Mouse (Mus musculus) heart, postnatal 0 days (tissue): ENCODE measurements at regions not wholly inside any gene's neighbourhood (a gene's known extent, or its start where the extent isn't known, plus 50 kb on each side); places are given as distances from the start of the nearest gene placed in this dataset.

Experiments used
- ATAC-seq: fragments of 200-750 bp; cut with Nextera tagmentation; 2 replicates; pipeline ENCODE4 v1.8.0; 2017; ENCODE audit warnings: low read depth, moderate number of reproducible peaks, moderate library complexity; ENCODE audit not compliant: insufficient read depth
- DNase-seq: peaks from one replicate; pipeline ENCODE4 v3.0.0-alpha.2; 2016; ENCODE audit warnings: low spot score
- H3K27ac ChIP-seq: fragments of 300-500 bp; sonication (generic); 2 replicates; pipeline ENCODE4 v1.5.1; 2014; ENCODE audit warnings: low read depth, mild to moderate bottlenecking
- H3K27me3 ChIP-seq: fragments of 300-500 bp; sonication (generic); 2 replicates; pipeline ENCODE4 v1.6.1; 2014; ENCODE audit warnings: low read length, mixed read lengths; ENCODE audit not compliant: control insufficient read depth, insufficient read depth
- H3K36me3 ChIP-seq: fragments of 300-500 bp; sonication (generic); replicated peaks from 2 replicates; pipeline ENCODE4 v1.6.1; 2014; ENCODE audit warnings: low read length, mixed read lengths; ENCODE audit not compliant: control insufficient read depth, insufficient read depth
- H3K4me1 ChIP-seq: fragments of 300-500 bp; sonication (generic); 2 replicates; pipeline ENCODE4 v1.6.1; 2014; ENCODE audit warnings: antibody characterized with exemption; ENCODE audit not compliant: control insufficient read depth, insufficient read depth
- H3K4me2 ChIP-seq: fragments of 300-500 bp; sonication (generic); 2 replicates; pipeline ENCODE4 v1.6.1; 2014; ENCODE audit warnings: low read depth, mild to moderate bottlenecking, low read length, moderate library complexity
- H3K4me3 ChIP-seq: fragments of 300-500 bp; sonication (generic); 2 replicates; pipeline ENCODE4 v1.5.1; 2014; ENCODE audit warnings: low read depth, low read length
- H3K9ac ChIP-seq: fragments of 300-500 bp; sonication (generic); replicated peaks from 2 replicates; pipeline ENCODE4 v1.6.1; 2014; ENCODE audit warnings: low read depth, low read length, mixed read lengths
- H3K9me3 ChIP-seq: fragments of 300-500 bp; sonication (generic); replicated peaks from 2 replicates; pipeline ENCODE4 v1.6.1; 2016; ENCODE audit warnings: low read length; ENCODE audit not compliant: control insufficient read depth
- CTCF ChIP-seq: IDR thresholded peaks from 2 replicates; pipeline ENCODE4 v1.5.1; 2016; ENCODE audit warnings: antibody characterized with exemption, control low read depth, low read depth
- EP300 ChIP-seq: IDR thresholded peaks from 2 replicates; pipeline ENCODE4 v1.6.1; 2016; ENCODE audit warnings: antibody characterized with exemption, low read depth
- WGBS: fragments of 180-500 bp; shearing (Covaris S2); extraction: QIAGEN DNeasy Blood & Tissue Kit; methylation state at CpG from one replicate; pipeline ENCODE4 v1.1.7; 2014; 5-methylcytosine and 5-hydroxymethylcytosine counted together

DNA sequence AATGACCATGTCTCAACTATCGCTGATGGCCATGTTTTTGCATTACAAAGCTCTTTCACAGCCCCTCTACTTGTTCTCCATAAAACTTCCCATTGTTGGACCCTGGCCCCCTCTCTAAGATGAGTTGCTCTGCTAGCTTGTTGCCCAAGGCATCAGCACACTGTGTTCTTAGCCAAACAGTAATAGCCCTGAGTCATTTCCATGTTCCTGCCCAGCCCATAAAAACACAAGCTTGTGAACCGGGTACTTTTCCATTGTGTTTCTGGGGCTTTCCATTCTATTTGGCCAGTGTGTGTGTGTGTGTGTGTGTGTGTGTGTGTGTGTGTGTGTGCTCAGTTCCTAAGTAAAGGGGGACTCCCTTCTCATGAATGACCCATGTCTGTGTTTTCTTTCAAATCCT, 248.2 kb downstream of the Mat2b start:
- Histone ChIP-seq H3K4me3 (no peak overlapping the region), H3K4me1 (no peaks in the 10 kb centered on the region), H3K9me3 (no peaks in the 10 kb centered on the region), H3K27me3 (no peaks in the 10 kb centered on the region), H3K27ac (no peak overlapping the region), H3K9ac (no peak overlapping the region), H3K4me2 (no peak overlapping the region), H3K36me3 (no peaks in the 10 kb centered on the region)
- ATAC-seq = no peak
- 72% methylated on average over 2 of the region's 2 CpGs for WGBS
- no peak for DNase-seq
- TF ChIP-seq CTCF = no peak
- TF ChIP-seq EP300 = no peak

DNA sequence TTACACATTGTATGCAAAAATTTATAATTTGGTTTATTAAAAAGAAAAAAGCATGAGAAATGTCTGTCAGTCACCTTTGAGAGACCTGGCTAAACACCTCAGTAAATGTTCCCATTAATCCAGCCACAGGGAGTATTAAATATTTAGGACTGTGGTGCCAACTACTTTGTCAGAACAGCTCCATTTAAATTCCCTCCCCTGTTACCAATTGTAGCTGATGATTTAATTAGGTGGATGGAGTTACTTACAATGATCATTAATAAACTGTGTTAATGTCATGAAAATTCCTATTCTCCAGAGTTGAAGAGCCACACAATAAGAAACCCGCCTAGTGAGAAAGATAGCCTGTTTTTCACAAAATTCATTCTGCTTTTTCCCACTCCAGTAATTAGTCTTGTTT, 261.0 kb downstream of the Mat2b start:
- H3K4me3 ChIP-seq = no peak overlapping the region
- 85% methylated on average over 1 of the region's 1 CpGs for WGBS
- H3K36me3 ChIP-seq = no peaks in the 10 kb centered on the region
- H3K4me2 ChIP-seq = no peak overlapping the region
- no peaks in the 10 kb centered on the region for H3K4me1 ChIP-seq
- TF ChIP-seq EP300 (no peak), CTCF (no peak)
- DNase-seq (no peak), ATAC-seq (no peak)
- no peaks in the 10 kb centered on the region for H3K9me3 ChIP-seq
- no peak overlapping the region for H3K27ac ChIP-seq
- no peak overlapping the region for H3K9ac ChIP-seq
- H3K27me3 ChIP-seq = no peaks in the 10 kb centered on the region

DNA sequence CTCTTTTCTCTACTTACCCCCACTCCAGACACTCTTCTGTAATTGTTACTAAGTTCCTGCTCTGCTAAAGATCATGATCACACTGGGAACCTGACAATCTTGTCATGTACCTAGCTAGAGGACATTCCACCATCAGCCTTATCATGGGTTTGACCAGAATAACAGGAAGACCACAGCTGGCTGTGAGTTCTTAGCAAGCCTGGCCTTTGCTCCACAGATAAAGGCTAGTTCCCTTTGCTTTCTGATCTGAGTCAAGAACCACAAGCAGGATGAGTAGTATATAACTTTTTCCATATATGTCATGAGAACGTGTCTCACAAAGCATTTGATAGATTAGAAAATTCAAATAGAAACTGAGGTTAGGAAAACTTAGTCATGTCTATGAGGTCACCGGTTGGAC, 266.1 kb downstream of the Mat2b start:
- Histone ChIP-seq H3K4me2 (no peak overlapping the region), H3K36me3 (no peaks in the 10 kb centered on the region), H3K4me3 (no peak overlapping the region), H3K9ac (no peak overlapping the region), H3K27ac (no peak overlapping the region), H3K27me3 (no peaks in the 10 kb centered on the region), H3K4me1 (no peaks in the 10 kb centered on the region), H3K9me3 (no peaks in the 10 kb centered on the region)
- DNase-seq = peak; percentile 9
- TF ChIP-seq EP300 = no peak
- no peak for TF ChIP-seq CTCF
- ATAC-seq = no peak
- WGBS = 52% methylated on average over 2 of the region's 2 CpGs

DNA sequence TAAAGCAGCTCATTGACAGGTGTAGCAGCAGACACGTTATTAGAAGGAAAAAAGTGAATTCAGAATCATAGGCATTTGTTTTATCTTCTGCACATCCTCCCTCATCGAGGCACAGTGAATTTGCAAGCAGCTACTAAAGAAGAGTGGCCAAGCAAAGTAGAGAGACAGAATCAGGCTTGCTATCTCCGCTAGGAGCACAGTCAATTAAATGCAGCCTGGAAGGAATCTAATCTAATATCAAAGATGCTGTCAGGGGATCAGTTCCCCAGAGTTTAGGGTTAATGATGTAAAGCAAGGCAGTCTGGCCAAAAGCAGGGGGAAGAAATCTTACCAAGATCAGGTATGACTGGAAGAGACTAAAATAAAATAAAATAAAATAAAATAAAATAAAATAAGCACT, 270.7 kb downstream of the Mat2b start:
- H3K4me1 ChIP-seq = no peaks in the 10 kb centered on the region
- H3K4me2 ChIP-seq = no peak overlapping the region
- no peaks in the 10 kb centered on the region for H3K9me3 ChIP-seq
- H3K4me3 ChIP-seq = no peak overlapping the region
- ATAC-seq = no peak
- DNase-seq = no peak
- no peaks in the 10 kb centered on the region for H3K27me3 ChIP-seq
- H3K27ac ChIP-seq = no peak overlapping the region
- H3K9ac ChIP-seq = no peak overlapping the region
- no peaks in the 10 kb centered on the region for H3K36me3 ChIP-seq
- WGBS = 68% methylated on average over 3 of the region's 3 CpGs
- TF ChIP-seq CTCF = no peak
- no peak for TF ChIP-seq EP300

DNA sequence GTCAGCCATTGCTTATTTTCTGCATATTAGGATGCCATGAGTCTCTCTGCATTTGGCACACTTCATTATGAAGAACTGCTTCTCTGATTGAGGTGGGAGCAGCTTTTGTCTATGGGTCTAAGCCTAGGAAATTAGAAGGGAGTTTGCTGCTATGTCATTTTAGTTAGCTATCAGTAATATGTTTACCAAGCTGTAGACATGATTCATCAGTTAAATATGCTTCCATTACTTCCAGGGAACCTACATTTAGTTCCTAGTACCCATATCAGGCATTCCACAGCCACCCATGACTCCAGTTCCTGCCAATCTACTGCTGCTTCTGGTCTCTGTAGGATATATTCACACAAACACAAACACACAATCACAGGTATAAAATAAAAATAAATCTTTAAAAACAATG, 287.4 kb downstream of the Mat2b start:
- Histone ChIP-seq H3K4me1 (no peaks in the 10 kb centered on the region), H3K4me3 (no peak overlapping the region), H3K4me2 (no peak overlapping the region), H3K27me3 (no peaks in the 10 kb centered on the region), H3K9me3 (no peaks in the 10 kb centered on the region), H3K9ac (no peak overlapping the region), H3K36me3 (no peaks in the 10 kb centered on the region), H3K27ac (no peak overlapping the region)
- no peak for ATAC-seq
- no peak for TF ChIP-seq CTCF
- no peak for TF ChIP-seq EP300
- no peak for DNase-seq

DNA sequence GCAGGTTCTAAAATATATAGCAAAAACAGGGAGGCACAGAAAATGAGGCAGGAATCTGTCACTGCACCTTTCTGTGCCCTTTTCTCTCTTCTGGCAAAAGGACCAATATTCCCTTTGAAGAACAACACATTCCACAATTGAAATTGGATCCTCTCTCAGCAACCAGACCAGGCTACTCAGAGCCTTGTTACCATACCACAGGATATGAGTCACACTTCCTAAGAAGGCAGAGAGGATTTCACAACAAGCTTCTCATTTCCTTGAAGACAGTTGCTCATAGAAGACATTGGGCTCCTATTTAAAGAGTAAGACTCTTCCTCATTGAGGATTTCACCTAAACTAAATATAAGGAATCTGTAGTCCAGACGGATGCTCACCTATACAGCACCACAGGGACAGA, 292.8 kb downstream of the Mat2b start:
- peak; percentile 31 for DNase-seq
- Histone ChIP-seq H3K4me1 (no peaks in the 10 kb centered on the region), H3K36me3 (no peaks in the 10 kb centered on the region), H3K4me2 (no peak overlapping the region), H3K4me3 (no peak overlapping the region), H3K9ac (no peak overlapping the region), H3K27me3 (no peaks in the 10 kb centered on the region), H3K9me3 (no peaks in the 10 kb centered on the region), H3K27ac (no peak overlapping the region)
- TF ChIP-seq CTCF (no peak), EP300 (no peak)
- ATAC-seq = no peak
- 37% methylated on average over 1 of the region's 1 CpGs for WGBS
